In genomic region chr2:75977752-75978368, GRCm38 (mm10) we compare ENCODE assay signal across 9 mouse cellular contexts. TPM values are rescaled to one million over a fixed set of nuclear protein-coding genes. Genes with fewer than 3 reads are reported as not detected.
A peak's percentile ranks its signal among the peaks of the same experiment; 100 is the strongest.
DNase-seq lines count a peak whose midpoint lies in the region; ATAC-seq and TF ChIP-seq lines count a peak whose summit lies in the region.
"Not testable (repeated sequence)": the region's sequence is repeated elsewhere in the genome, so short reads cannot be mapped to it uniquely, and the experiment has no call there.
"Had no signal": no experiment of that assay in that cellular context is flagged by ENCODE, and none has a peak within 500 bp of the region (broad histone marks: within the 10 kb centered on the region; RNA-seq: fewer than 3 reads in every experiment).

Gene Ttc30a2 (minus strand): TSS chr2:75978170.

- peak; percentile 70 for ATAC-seq in erythroid progenitor cell, adult 5-6 weeks (replicated peaks; ENCODE audit: low FRiP score, poor library complexity, severe bottlenecking)
- ATAC-seq in heart, embryonic 16.5 days (replicated peaks; ENCODE audit: extremely low read depth, insufficient read depth, low FRiP score), result 0 out of 2 replicates have a peak, but pooled peaks have one; percentile 26
- peak; percentile 44; the same call in 1 of the 2 replicates for ATAC-seq in intestine, postnatal 0 days
- ATAC-seq in limb, embryonic 13.5 days (ENCODE audit: low FRiP score, low read depth), result not testable (repeated sequence)
- peak; percentile 23 for ATAC-seq in megakaryocyte, adult 5-6 weeks (ENCODE audit: poor library complexity, severe bottlenecking)
- ATAC-seq in neural tube, embryonic 14.5 days (ENCODE audit: low read depth), result peak; percentile 50

- H3K4me2 ChIP-seq in heart, embryonic 16.5 days (ENCODE audit: low read depth, low read length), result peak within 1 kb of the TSS; percentile 37; the same call in 1 of the 2 replicates
- H3K4me2 ChIP-seq in intestine, postnatal 0 days (replicated peaks; ENCODE audit: low read depth); neural tube, embryonic 14.5 days (ENCODE audit: low read depth, low read length): not testable (repeated sequence)
- H3K4me2 ChIP-seq in limb, embryonic 13.5 days (replicated peaks), result 0 out of 2 replicates have a peak within 1 kb of the TSS, but pooled peaks have one; percentile 23

- 0 out of 2 replicates have a peak within 1 kb of the TSS, but pooled peaks have one; percentile 8 for H3K4me3 ChIP-seq in heart, embryonic 16.5 days (ENCODE audit: low read length)
- H3K4me3 ChIP-seq in intestine, postnatal 0 days (ENCODE audit: low read depth, low read length); limb, embryonic 13.5 days; neural tube, embryonic 14.5 days (ENCODE audit: low read depth, low read length): not testable (repeated sequence)

- not testable (repeated sequence) for H3K4me1 ChIP-seq in heart, embryonic 16.5 days (ENCODE audit: control insufficient read depth, insufficient read depth, low read length); intestine, postnatal 0 days (replicated peaks; ENCODE audit: control insufficient read depth, insufficient read depth, low read length); limb, embryonic 13.5 days; neural tube, embryonic 14.5 days (ENCODE audit: control insufficient read depth, insufficient read depth, low read length)

- H3K27ac ChIP-seq in heart, embryonic 16.5 days (ENCODE audit: low read length); intestine, postnatal 0 days (ENCODE audit: low read depth, low read length); limb, embryonic 13.5 days; neural tube, embryonic 14.5 days (ENCODE audit: low read depth, low read length): not testable (repeated sequence)

- not testable (repeated sequence) for H3K9ac ChIP-seq in heart, embryonic 16.5 days (ENCODE audit: low read length); intestine, postnatal 0 days (ENCODE audit: low read depth, low read length); limb, embryonic 13.5 days; neural tube, embryonic 14.5 days (replicated peaks; ENCODE audit: low read depth, low read length)

- not testable (repeated sequence) for H3K36me3 ChIP-seq in heart, embryonic 16.5 days (ENCODE audit: control insufficient read depth, insufficient read depth); intestine, postnatal 0 days (ENCODE audit: control insufficient read depth, insufficient read depth); limb, embryonic 13.5 days; neural tube, embryonic 14.5 days (ENCODE audit: control insufficient read depth, insufficient read depth, low read length)

- TF ChIP-seq CTCF in intestine, postnatal 0 days (IDR thresholded peaks at IDR 0.05; ENCODE audit: low read depth), result not testable (repeated sequence)

- peak; percentile 47 for DNase-seq in adrenal gland, postnatal 10 days
- DNase-seq in thymus, postnatal 4 days, result peak; percentile 37

- not testable (repeated sequence) for H3K9me3 ChIP-seq in heart, embryonic 16.5 days (replicated peaks; ENCODE audit: control insufficient read depth, low read length); intestine, postnatal 0 days (ENCODE audit: control insufficient read depth); limb, embryonic 13.5 days; neural tube, embryonic 14.5 days (ENCODE audit: control insufficient read depth, low read length)

- H3K27me3 ChIP-seq in heart, embryonic 16.5 days (ENCODE audit: control insufficient read depth, insufficient read depth, low read length); intestine, postnatal 0 days (replicated peaks; ENCODE audit: control insufficient read depth, insufficient read depth, low read length); limb, embryonic 13.5 days; neural tube, embryonic 14.5 days (ENCODE audit: control insufficient read depth, insufficient read depth, low read length): not testable (repeated sequence)

- WGBS in heart, embryonic 16.5 days, result 21% methylated on average over 16 of the region's 24 CpGs
- WGBS in intestine, postnatal 0 days, result 34% methylated on average over 21 of the region's 24 CpGs
- WGBS in limb, embryonic 13.5 days, result 23% methylated on average over 24 of the region's 24 CpGs
- WGBS in neural tube, embryonic 14.5 days, result 21% methylated on average over 14 of the region's 24 CpGs

RNA-seq across cellular contexts. Expression of gene Ttc30a2, which starts in this region (rescaled TPM):
- 1 to 10 TPM in 1 of 2 experiments, under 1 TPM in 1; 0.78 to 1.2 TPM for total RNA-seq in adrenal gland, postnatal 10 days (2021)
- total RNA-seq in erythroid progenitor cell, adult 5-6 weeks (2015; ENCODE audit: low replicate concordance), result not detected in 2 replicates
- total RNA-seq in erythroid progenitor cell, adult 5-6 weeks (2017; ENCODE audit: low replicate concordance), result not detected in 2 replicates
- 1.4 and 1.6 TPM in 2 replicates for polyA plus RNA-seq in heart, embryonic 16.5 days (2015; fragmentation: Nextera tagmentation; extraction: Ambion mirVana)
- 0.13 and 0.23 TPM in 2 replicates for polyA plus RNA-seq in intestine, postnatal 0 days (2015; fragmentation: Nextera tagmentation; extraction: Ambion mirVana)
- polyA plus RNA-seq in limb, embryonic 13.5 days (2015; fragmentation: Nextera tagmentation; extraction: Ambion mirVana), result 0.37 and 0.42 TPM in 2 replicates
- not detected in 2 replicates for total RNA-seq in megakaryocyte, adult 5-6 weeks (2015)
- 0.08 TPM in 1 of 2 replicates, not detected in the other for total RNA-seq in megakaryocyte, adult 5-6 weeks (2017)
- polyA plus RNA-seq in neural tube, embryonic 14.5 days (2014; fragmentation: Nextera tagmentation; extraction: Ambion mirVana), result 1.2 and 1.8 TPM in 2 replicates
- polyA plus RNA-seq: erythroblast, embryonic 14.5 days had no signal

Comparison
In these comparisons a context has a peak if more than half of its experiments do, and no peak if none do; other contexts are left out.
1. Peak in ATAC-seq in erythroid progenitor cell, adult 5-6 weeks; RNA of the gene not detected or under 1 TPM.
2. Peak in ATAC-seq in intestine, postnatal 0 days; RNA of the gene not detected or under 1 TPM.
3. Peak in ATAC-seq in megakaryocyte, adult 5-6 weeks; RNA of the gene not detected or under 1 TPM.